Mouse (Mus musculus) forebrain, embryonic 14.5 days (tissue): ENCODE measurements at regions not wholly inside any gene's neighbourhood (a gene's known extent, or its start where the extent isn't known, plus 50 kb on each side); places are given as distances from the start of the nearest gene placed in this dataset.
"Not testable (repeated sequence)": the region's sequence is repeated elsewhere in the genome, so short reads cannot be mapped to it uniquely, and the experiment has no call there.

Experiments
- ATAC-seq: fragments of 200-750 bp; cut with Nextera tagmentation; 2 replicates; pipeline ENCODE4 v1.8.0; 2017; ENCODE audit warnings: mild to moderate bottlenecking, moderate library complexity
- DNase-seq: peaks from one replicate; pipeline ENCODE4 v3.0.0-alpha.2; 2015; ENCODE audit warnings: low spot score
- H3K27ac ChIP-seq: fragments of 300-500 bp; sonication (generic); 2 replicates; pipeline ENCODE4 v1.5.1; 2014; ENCODE audit warnings: low read depth, mild to moderate bottlenecking, control low read depth, low read length, moderate library complexity
- H3K27me3 ChIP-seq: fragments of 300-500 bp; sonication (generic); replicated peaks from 2 replicates; pipeline ENCODE4 v1.6.1; 2014; ENCODE audit warnings: low read length, control low read depth, mixed read lengths; ENCODE audit not compliant: control insufficient read depth, insufficient read depth
- H3K36me3 ChIP-seq: fragments of 300-500 bp; sonication (generic); 2 replicates; pipeline ENCODE4 v1.6.1; 2014; ENCODE audit warnings: low read length, control low read depth; ENCODE audit not compliant: control insufficient read depth, insufficient read depth
- H3K4me1 ChIP-seq: fragments of 300-500 bp; sonication (generic); 2 replicates; pipeline ENCODE4 v1.6.1; 2014; ENCODE audit warnings: antibody characterized with exemption, low read length, control low read depth; ENCODE audit not compliant: control insufficient read depth, insufficient read depth
- H3K4me2 ChIP-seq: fragments of 300-500 bp; sonication (generic); 2 replicates; pipeline ENCODE4 v1.6.1; 2014; ENCODE audit warnings: mild to moderate bottlenecking, control low read depth, low read length
- H3K4me3 ChIP-seq: fragments of 300-500 bp; sonication (generic); 2 replicates; pipeline ENCODE4 v1.5.1; 2014; ENCODE audit warnings: low read depth, low read length, control low read depth
- H3K9ac ChIP-seq: fragments of 300-500 bp; sonication (generic); 2 replicates; pipeline ENCODE4 v1.6.1; 2014; ENCODE audit warnings: mild to moderate bottlenecking, low read length, control low read depth, moderate library complexity
- H3K9me3 ChIP-seq: fragments of 300-500 bp; sonication (generic); replicated peaks from 2 replicates; pipeline ENCODE4 v1.6.1; 2016; ENCODE audit warnings: low read length, control low read depth, mixed read lengths; ENCODE audit not compliant: control insufficient read depth
- WGBS: fragments of 180-500 bp; shearing (Covaris S2); extraction: QIAGEN DNeasy Blood & Tissue Kit; methylation state at CpG from one replicate; pipeline ENCODE4 v1.1.7; 2014; 5-methylcytosine and 5-hydroxymethylcytosine counted together

DNA sequence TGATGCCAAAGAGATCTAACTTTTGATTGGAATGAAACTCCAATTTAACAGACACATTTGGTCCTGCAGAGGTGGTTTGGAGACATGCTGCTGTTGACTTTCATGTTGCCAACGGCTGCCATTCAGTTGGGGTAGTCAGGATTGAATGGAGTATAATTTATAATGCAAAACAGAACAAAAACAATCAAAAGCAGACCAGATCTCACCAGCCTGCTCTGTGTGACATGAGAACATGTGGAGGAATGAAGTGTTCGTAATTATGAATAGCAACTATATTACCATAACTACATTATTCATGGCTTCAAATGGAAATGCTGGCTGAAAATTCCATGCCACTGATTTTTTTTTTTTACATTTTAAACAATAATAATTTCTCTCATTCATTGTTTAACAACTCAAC lies 685.7 kb upstream of the Cdh8 start:
- H3K27ac ChIP-seq: no peak overlapping the region
- 57% methylated on average over 2 of the region's 2 CpGs for WGBS
- H3K27me3 ChIP-seq: no peaks in the 10 kb centered on the region
- no peak overlapping the region for H3K9ac ChIP-seq
- no peak overlapping the region for H3K4me3 ChIP-seq
- no peaks in the 10 kb centered on the region for H3K36me3 ChIP-seq
- no peaks in the 10 kb centered on the region for H3K4me1 ChIP-seq
- no peaks in the 10 kb centered on the region for H3K9me3 ChIP-seq
- peak; percentile 69 for ATAC-seq
- H3K4me2 ChIP-seq: no peak overlapping the region
- DNase-seq: peak; percentile 66

DNA sequence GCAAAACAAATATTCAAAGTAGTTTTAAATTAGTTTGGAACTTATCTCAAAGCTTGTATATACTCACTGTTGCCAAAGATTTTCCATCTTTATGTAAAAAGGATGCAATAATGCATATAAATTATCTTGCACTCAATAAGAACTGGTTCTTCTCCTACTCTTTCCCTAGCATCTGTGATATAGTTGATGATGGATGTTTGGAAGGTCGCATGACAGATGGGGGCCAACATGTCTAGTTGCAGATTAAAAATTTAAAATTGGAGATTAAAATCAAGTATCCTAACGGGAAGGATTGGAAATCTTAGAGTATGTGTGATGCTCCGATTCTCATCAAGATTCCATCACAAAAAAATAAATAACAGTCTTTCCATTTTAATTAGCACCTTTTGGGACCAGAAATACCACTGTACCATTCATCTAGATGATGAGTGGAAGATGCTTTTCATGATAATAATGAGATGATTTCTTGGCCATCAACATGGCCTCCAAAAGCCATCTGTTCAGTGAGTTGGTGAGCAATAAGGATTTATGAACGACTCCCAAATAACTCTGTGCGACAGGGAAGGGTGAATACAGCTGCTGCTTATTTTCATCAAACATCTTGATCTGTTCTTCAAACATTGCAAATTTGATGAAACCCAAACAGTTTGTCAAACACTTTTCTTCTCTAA lies 655.9 kb upstream of the Cdh8 start:
- Histone ChIP-seq H3K36me3 (no peaks in the 10 kb centered on the region), H3K27me3 (no peaks in the 10 kb centered on the region), H3K4me1 (no peaks in the 10 kb centered on the region), H3K9ac (no peak overlapping the region), H3K27ac (no peak overlapping the region), H3K4me3 (no peak overlapping the region), H3K4me2 (no peak overlapping the region), H3K9me3 (no peaks in the 10 kb centered on the region)
- DNase-seq (peak; percentile 64), ATAC-seq (peak; percentile 46; the same call in 1 of the 2 replicates)
- 72% methylated on average over 5 of the region's 5 CpGs for WGBS

DNA sequence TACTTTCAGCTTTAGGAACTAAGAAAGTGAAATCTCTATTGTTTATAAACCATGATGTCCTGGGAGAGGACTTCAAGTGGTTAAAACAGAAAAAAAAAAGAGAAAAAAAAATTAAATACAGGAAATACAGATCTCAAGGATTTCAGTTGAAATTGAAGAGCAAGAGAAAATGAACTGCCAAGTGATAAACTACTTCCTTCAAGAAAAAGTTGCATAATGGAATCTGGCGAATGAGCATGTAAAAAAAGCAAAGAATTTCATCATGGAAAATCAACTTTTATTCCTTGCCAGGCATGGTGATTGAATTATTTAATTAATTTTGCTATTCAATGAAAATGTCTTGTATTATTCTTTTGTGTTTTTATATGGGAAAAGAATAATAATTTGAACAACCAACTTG lies 653.5 kb upstream of the Cdh8 start:
- Histone ChIP-seq H3K9me3 (no peaks in the 10 kb centered on the region), H3K4me3 (no peak overlapping the region), H3K36me3 (no peaks in the 10 kb centered on the region), H3K4me1 (no peaks in the 10 kb centered on the region), H3K27me3 (no peaks in the 10 kb centered on the region), H3K9ac (no peak overlapping the region), H3K27ac (no peak overlapping the region), H3K4me2 (no peak overlapping the region)
- WGBS: 91% methylated on average over 1 of the region's 1 CpGs
- no peak for DNase-seq
- ATAC-seq: no peak

DNA sequence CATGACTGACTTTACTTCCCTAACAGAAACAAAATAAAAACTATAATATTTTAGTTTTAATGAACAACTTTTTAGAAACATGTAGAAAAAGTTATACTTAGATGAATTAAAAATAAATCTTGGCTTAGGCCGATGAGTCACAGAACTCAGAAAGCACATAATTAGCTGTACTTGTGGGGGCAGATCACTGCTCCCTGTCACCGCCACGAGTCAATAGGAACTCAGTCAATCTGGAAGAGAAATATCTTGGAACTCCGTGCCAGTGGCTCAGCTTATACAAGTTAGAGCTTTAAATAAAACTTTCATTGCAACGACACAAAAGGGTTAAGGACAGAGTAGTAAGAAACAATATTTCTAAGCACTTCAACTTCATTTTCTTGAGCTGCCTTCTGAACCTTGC lies 622.7 kb upstream of the Cdh8 start:
- Histone ChIP-seq H3K9ac (no peak overlapping the region), H3K4me2 (no peak overlapping the region), H3K4me3 (no peak overlapping the region), H3K27me3 (no peaks in the 10 kb centered on the region), H3K9me3 (no peaks in the 10 kb centered on the region), H3K4me1 (no peaks in the 10 kb centered on the region), H3K36me3 (no peaks in the 10 kb centered on the region), H3K27ac (no peak overlapping the region)
- 77% methylated on average over 5 of the region's 5 CpGs for WGBS
- no peak for DNase-seq
- ATAC-seq: no peak

DNA sequence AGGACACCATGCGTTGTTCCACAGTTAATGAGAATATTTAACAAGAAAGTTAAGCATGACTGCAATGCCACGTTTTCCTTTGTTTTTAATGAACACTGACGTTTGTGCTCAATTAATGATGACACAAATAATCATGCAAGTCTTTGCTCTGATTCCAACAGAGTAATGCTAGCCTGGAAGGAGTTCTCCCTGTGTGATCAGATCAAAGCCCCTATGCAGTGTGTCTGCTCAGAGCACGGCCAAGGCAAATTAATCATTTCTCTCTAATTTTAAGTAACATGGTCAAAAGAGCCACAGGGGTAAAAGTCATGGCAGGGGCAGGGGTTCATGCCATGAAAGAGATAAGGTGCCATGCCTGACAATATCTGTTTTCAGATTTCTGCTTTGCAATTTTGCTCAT lies 618.2 kb upstream of the Cdh8 start:
- 49% methylated on average over 4 of the region's 4 CpGs for WGBS

DNA sequence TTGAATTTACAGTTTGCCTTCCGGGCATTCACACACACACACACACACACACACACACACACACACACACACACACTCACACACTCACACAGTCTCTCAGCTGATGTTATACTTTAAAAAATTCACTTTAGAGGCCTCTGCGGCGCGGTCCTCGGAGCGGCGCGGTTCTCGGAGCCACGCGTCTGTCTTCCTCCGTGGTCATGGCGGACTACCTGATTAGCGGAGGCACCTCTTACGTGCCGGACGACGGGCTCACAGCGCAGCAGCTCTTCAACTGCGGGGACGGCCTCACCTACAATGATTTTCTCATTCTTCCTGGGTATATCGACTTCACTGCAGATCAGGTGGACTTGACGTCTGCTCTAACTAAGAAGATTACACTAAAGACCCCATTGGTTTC lies 614.1 kb upstream of the Cdh8 start:
- DNase-seq, H3K9ac ChIP-seq, H3K4me2 ChIP-seq, H3K4me1 ChIP-seq, H3K9me3 ChIP-seq, H3K27me3 ChIP-seq, ATAC-seq, H3K4me3 ChIP-seq, H3K27ac ChIP-seq, H3K36me3 ChIP-seq: not testable (repeated sequence)
- 97% methylated on average over 18 of the region's 23 CpGs for WGBS

More for the DNA sequence above, 618.2 kb upstream of the Cdh8 start:
- H3K4me1 ChIP-seq: no peaks in the 10 kb centered on the region
- ATAC-seq: no peak
- H3K27me3 ChIP-seq: no peaks in the 10 kb centered on the region
- no peaks in the 10 kb centered on the region for H3K36me3 ChIP-seq
- H3K9me3 ChIP-seq: no peaks in the 10 kb centered on the region
- DNase-seq: peak; percentile 4
- H3K4me3 ChIP-seq: no peak overlapping the region
- H3K27ac ChIP-seq: no peak overlapping the region
- no peak overlapping the region for H3K4me2 ChIP-seq
- no peak overlapping the region for H3K9ac ChIP-seq

DNA sequence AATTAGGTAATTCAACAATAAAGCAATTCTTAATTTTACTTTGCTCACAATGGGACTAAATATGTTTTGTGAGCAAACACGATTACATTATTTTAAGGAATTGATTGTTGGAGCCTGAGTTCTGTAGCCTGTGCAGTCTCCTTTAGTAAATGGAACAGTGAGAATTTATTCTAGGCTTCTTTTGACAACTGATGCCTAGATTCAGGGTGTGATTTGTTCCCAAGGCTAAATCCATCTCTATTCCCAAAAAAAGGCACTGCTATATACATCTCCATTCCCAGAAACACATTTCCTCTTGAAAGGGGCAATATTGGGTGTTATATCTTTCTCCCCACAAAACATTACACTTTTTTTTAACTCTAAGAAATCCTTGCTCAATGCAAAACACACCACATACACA lies 599.4 kb upstream of the Cdh8 start:
- ATAC-seq (no peak), DNase-seq (no peak)
- H3K36me3 ChIP-seq: no peaks in the 10 kb centered on the region
- H3K4me1 ChIP-seq: no peaks in the 10 kb centered on the region
- H3K27ac ChIP-seq: no peak overlapping the region
- H3K4me2 ChIP-seq: no peak overlapping the region
- H3K9me3 ChIP-seq: no peaks in the 10 kb centered on the region
- no peak overlapping the region for H3K9ac ChIP-seq
- WGBS: 89% methylated on average over 1 of the region's 1 CpGs
- no peaks in the 10 kb centered on the region for H3K27me3 ChIP-seq
- H3K4me3 ChIP-seq: no peak overlapping the region

DNA sequence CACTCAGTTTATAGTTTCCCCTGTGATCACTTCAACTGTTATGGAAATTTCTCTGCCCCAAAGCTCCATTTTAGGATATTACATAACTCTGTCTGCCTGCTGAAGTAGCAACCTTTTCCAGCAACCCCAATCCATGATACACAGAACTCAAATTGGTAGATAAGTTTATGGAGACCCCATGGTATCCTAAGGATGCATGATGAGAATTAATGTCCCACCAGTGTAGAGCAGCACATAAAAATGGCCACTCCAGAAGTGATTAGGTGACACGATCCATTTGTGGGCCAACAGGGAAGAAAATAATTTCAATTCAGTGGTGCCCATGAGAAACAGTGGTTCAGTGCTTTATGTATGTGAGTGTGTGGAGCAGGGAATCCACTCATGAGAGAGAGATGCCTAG lies 583.3 kb upstream of the Cdh8 start:
- ATAC-seq (no peak), DNase-seq (no peak)
- no peaks in the 10 kb centered on the region for H3K27me3 ChIP-seq
- no peaks in the 10 kb centered on the region for H3K36me3 ChIP-seq
- 93% methylated on average over 1 of the region's 1 CpGs for WGBS
- H3K27ac ChIP-seq: no peak overlapping the region
- H3K9ac ChIP-seq: no peak overlapping the region
- H3K4me2 ChIP-seq: no peak overlapping the region
- H3K9me3 ChIP-seq: no peaks in the 10 kb centered on the region
- H3K4me1 ChIP-seq: no peaks in the 10 kb centered on the region
- no peak overlapping the region for H3K4me3 ChIP-seq

DNA sequence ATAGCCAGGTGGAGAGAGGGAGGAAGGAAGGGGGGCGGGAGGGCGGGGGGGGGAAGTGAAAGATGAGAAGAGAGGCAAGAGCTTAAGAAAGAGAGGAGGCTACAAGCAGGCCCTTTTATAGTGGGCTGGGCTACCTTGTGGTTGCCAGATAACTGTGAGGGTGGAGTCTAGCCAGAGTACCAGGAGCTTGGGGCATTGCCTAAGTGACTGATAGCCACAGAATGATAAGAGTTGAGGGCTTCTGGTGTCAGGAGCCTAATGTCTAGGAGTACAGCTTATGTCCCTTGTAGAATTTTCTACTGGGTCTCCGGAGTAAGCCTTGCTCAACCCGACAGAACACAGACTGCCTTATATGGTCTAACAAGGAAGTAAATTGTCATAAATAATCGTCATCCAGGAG lies 567.4 kb upstream of the Cdh8 start:
- no peaks in the 10 kb centered on the region for H3K36me3 ChIP-seq
- no peak overlapping the region for H3K4me3 ChIP-seq
- no peaks in the 10 kb centered on the region for H3K27me3 ChIP-seq
- H3K4me1 ChIP-seq: no peaks in the 10 kb centered on the region
- ATAC-seq (no peak), DNase-seq (no peak)
- WGBS: 83% methylated on average over 5 of the region's 5 CpGs
- no peaks in the 10 kb centered on the region for H3K9me3 ChIP-seq
- H3K4me2 ChIP-seq: no peak overlapping the region
- H3K9ac ChIP-seq: no peak overlapping the region
- H3K27ac ChIP-seq: no peak overlapping the region
